Mouse (Mus musculus): ENCODE measurements around the gene Fam222b. TPM values are rescaled to one million over a fixed set of nuclear protein-coding genes. Genes with fewer than 3 reads are reported as not detected.

The Fam222b gene
- total RNA-seq, 2 experiments from 2014 or later = 19.3 to 22.1 TPM

DNA sequence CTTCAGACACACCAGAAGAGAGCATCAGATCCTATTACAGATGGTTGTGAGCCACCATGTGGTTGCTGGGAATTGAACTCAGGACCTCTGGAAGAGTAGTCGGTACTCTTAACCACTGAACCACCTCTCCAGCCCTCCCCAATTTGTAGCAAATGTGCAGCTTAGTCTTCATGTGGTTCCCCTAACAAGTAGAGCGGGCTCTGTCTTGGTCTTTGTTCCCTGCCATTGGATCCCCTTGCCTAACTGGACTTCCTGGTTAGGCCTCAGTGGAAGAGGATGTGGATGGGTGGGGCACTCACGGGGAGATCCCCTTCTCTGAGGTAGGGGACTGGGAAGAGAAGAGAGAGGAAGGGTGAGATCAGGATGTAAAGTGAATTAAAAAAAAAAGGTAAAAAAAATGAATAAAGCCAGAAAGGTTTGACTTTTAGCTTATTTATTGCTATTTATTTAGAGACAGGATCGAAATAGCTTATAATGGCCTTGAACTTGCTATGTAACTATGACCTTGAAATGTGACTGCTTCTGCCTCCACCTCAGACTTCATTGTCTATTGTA, 7.5 kb upstream of the Fam222b start:
- no peak for DNase-seq (ENCODE audit: low spot score in 2 of 2)

DNA sequence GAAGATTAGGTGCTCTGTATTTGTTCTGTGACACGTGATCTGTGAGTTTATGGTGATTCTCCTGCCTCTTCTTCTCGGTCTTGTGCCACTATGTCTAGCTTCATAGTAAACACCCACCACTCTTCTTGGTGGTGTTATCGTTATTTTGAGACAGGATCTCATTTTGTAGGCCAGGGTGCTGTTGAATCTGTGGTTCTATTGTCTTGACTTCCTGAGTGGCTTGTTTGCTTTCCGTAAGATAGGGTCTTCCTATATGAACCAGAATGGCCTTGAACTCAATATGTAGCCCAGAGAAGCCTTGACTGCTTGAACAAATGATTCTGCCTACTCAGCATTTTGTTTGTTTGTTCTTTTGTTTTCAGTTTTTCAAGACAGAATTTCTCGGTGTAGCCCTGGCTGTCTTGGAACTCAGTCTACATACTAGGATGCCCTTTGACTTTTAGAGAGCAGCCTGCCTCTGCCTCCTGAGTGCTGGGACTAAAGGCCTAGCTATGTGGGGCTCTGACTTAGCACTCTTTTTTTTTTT, 6.6 kb upstream of the Fam222b start:
- DNase-seq (ENCODE audit: low spot score in 2 of 2) = no peak

GRCm38 (mm10) chr11:78094137-78094503, 340 bp upstream of the Fam222b start:
- DNase-seq (ENCODE audit: low spot score in 2 of 2) = peak in 1 of 2 experiments; percentile 14

DNA sequence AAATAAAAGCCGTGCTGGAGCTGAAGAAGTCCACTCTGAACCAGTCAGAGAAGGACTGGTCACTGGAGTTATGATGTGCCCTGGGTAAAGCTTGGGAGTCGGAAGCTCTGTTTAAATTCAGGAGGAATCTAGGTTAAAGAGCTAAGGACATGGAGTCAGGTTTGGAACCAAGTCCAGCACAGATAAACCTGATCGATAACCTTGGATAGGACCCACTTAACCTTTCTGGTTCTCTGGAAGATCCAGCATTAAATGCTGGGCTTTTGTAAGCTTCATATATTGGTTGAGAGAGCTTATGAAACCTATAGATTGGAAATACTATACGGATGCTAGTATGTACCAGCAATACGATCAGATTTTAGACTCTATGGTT, 670 bp downstream of the Fam222b start:
- DNase-seq (ENCODE audit: low spot score in 2 of 2) = no peak

- no peak for DNase-seq (ENCODE audit: low spot score in 2 of 2)
These were observed 2.6 kb downstream of the Fam222b start for GRCm38 (mm10) chr11:78097077-78097476.

DNA sequence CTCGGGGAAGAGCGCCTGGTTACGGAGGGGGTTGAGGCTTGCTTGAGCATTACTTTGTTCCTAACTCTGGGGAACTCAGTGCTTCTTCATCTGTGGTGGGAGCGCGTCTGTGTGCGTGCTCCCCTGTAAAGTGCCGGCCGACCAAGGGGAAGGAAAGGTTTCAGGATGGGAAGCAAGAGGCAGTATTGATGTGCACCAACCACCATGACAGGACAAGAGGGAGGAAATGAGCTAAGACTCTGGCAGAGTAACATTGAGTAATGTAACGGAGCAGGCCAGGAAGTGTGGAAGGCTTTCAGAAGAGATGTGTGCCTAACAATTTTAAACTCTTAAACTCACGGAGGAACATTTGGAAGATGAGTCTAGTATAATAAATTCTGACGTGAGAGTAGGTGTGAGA, 6.3 kb downstream of the Fam222b start:
- DNase-seq (ENCODE audit: low spot score in 2 of 2) = no peak

GRCm38 (mm10) chr11:78102142-78102541, 7.7 kb downstream of the Fam222b start:
- DNase-seq (ENCODE audit: low spot score in 2 of 2) = no peak

DNA sequence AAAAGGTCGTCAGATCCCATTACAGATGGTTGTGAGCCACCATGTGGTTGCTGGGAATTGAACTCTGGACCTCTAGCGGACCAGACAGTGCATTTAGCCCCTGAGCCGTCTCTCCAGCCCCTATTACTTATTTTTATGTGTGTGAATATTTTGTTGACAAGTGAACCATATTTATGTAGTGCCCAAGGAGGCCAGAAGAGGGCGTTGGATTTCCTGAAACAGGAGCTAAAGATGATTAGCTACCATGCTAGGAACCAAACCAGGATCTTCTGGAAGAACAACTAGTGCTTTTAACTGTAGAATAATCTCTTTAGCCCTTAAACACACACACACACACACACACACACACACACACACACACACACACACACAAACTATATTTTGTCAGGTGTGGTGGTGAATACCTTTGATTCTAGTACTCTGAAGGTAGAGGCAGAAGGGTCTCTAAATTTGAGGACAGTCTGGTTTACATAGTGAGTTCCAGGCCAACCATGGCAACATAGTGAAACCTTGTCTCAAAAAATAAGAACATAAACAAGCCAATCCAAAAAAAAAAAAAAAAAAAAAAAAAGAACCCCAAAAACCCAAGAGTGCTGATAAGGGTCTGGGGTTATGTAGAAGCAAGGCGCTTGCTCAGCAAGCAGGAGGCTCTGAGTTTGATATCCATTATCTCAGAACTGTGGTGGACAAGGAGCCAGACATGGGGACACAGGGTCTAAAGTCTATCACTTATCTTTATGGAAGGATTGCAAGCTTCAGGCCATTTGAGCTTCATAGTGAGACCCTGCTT, 8.7 kb downstream of the Fam222b start:
- no peak for DNase-seq (ENCODE audit: low spot score in 2 of 2)

GRCm38 (mm10) chr11:78104501-78104900, 10.0 kb downstream of the Fam222b start:
- no peak for DNase-seq (ENCODE audit: low spot score in 2 of 2)

- DNase-seq (ENCODE audit: low spot score in 2 of 2) = no peak
These were observed 19.2 kb downstream of the Fam222b start for GRCm38 (mm10) chr11:78113616-78114015.

DNA sequence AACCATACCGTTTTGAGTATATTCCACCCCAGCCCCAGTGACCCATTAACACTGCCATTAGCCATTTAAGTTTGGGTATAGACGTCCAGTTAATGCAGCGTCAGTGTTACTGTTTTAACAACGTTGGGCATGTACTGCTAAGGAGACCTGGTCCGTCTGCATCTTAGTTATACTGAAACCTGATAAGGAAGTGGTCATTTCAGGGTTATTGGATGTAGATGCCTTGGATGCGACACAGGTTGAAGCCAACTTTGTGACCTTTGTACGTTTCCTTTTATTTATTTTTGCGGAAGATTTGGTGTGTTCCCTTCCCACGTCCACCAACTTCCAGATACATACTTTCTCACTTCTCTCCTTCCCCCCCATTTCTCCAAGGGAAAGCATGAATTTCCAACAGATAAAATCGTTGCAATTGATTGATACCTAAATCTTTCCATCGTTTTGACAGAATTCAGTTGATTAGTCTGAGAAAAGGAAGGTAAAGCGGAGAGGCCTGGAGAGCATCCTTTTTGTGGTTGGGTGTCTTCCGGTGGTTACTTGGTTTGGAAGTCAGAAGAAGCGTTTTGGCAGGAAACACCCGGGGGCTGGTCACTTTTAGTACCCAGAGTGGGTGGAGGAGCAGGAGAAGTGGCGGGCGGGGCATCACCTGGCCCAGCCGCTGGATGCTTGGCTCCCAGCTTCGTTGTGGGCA, 20.4 kb downstream of the Fam222b start:
- DNase-seq (ENCODE audit: low spot score in 2 of 2) = no peak

GRCm38 (mm10) chr11:78115367-78116145, 21.1 kb downstream of the Fam222b start:
- peak; percentile 79 to 82 for DNase-seq (ENCODE audit: low spot score in 2 of 2)

DNA sequence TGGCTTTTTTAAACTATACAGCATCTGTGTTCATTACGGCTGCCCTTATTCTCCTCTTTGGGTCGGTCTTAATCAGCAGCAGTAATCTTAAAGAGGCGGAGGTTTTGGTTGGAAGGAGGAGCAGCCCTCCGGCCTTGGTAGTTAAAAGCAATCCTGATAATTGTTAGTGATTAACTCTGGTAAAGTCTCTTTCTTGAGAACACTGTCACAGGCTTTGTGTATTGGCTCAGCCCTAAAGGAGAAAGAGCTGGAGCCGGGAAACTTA, 21.6 kb downstream of the Fam222b start:
- no peak for DNase-seq (ENCODE audit: low spot score in 2 of 2)

- no peak for DNase-seq (ENCODE audit: low spot score in 2 of 2)
These were observed 24.0 kb downstream of the Fam222b start for GRCm38 (mm10) chr11:78118467-78118866.

- DNase-seq (ENCODE audit: low spot score in 2 of 2) = no peak
These were observed 25.4 kb downstream of the Fam222b start for GRCm38 (mm10) chr11:78119898-78120297.

DNA sequence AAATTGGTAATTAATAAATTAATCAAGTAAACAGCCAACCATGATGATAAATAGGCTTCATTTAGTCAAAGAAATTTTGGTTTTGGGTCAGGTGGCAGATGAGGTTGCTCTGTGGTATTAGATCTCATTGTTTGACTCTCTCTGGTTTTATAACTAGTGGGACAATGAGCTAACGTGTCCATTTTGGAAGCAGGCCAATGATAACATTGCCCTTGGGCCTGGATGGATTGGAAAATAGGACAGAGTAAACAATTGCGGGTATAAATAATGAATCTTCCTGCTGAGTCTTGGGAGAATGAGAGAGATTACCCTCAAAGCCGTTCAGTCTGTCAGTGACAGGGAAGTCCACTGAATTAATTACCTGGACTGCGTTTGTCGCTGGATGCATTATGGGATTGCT, 26.7 kb downstream of the Fam222b start:
- peak in 1 of 2 experiments; percentile 27 for DNase-seq (ENCODE audit: low spot score in 2 of 2)

- no peak for DNase-seq (ENCODE audit: low spot score in 2 of 2)
These were observed 28.4 kb downstream of the Fam222b start for GRCm38 (mm10) chr11:78122815-78123214.

- no peak for DNase-seq (ENCODE audit: low spot score in 2 of 2)
These were observed 29.3 kb downstream of the Fam222b start for GRCm38 (mm10) chr11:78123782-78124181.

DNA sequence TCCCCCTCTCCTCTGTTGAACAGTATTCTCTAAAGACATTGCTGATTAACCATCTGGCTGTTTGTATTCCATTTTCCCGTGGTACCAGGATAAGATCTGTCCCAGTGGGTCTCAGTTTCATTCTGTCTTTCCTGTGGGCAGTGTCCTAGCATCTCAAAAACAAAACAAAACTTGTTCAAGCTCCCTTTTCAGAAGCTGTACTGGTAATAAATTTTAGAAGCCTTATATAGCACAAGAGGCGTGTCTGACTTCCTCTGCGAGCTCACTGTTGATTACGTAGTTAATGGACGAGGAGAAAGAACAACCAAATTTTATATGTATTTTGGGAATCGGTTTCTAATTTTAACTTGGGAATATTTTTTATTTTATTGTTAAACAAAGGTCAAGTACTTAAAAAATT, 31.2 kb downstream of the Fam222b start:
- DNase-seq (ENCODE audit: low spot score in 2 of 2) = no peak

DNA sequence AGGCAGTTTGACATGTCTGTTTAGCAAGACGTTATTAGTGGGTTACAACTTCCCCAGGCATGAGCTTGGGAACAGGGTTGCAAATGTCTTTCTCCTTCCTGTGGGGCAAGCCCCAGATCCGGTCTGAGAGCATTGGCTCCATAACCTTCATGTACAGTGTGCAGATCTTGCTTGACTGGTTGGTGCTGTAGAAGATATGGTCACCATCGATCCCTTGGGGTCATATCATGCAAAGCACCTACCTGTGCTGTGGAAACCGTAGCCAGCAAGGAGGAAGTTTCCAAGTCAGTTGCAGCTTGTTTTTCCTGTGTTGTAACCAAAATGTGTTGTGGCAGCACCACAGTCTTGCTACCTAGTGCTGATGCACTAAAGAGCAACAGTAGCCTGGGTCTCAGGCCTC, 32.3 kb downstream of the Fam222b start:
- no peak for DNase-seq (ENCODE audit: low spot score in 2 of 2)

GRCm38 (mm10) chr11:78129458-78129857, 35.0 kb downstream of the Fam222b start:
- no peak for DNase-seq (ENCODE audit: low spot score in 2 of 2)

DNA sequence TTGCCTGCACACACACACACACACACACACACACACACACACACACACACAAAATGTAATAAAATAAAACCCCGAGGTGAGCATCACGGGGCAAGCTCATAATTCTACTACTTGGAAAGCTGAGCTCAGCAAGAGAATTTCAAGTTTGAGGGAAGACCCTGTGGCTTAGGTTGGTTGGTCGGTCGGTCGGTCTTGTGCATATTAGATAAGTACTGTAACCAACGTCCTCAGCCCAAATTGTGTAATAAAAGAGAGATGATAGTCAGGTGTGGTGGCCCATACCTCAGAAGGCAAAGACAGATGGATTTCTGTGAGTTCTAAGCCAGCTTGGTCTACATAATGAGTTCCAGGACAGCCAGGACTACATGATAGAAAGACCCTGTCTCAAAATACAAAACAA, 39.5 kb downstream of the Fam222b start:
- DNase-seq (ENCODE audit: low spot score in 2 of 2) = no peak
